Mouse (Mus musculus) heart, adult 9 months (tissue): Measurements from ENCODE around the gene Nubp1.
A peak's percentile ranks its signal among the peaks of the same experiment; 100 is the strongest.

Experiments
- DNase-seq, 2 experiments: peaks; one replicate each; pipeline ENCODE4 v3.0.0; 2022; ENCODE audit warnings: low spot score in 2 of 2

Nubp1 gene

GRCm38 (mm10) chr16:10411764-10412746 is at the start of gene Nubp1:
Nubp1 (plus strand) TSS chr16:10411948.
- peak; percentile 95 to 96 for DNase-seq

DNA sequence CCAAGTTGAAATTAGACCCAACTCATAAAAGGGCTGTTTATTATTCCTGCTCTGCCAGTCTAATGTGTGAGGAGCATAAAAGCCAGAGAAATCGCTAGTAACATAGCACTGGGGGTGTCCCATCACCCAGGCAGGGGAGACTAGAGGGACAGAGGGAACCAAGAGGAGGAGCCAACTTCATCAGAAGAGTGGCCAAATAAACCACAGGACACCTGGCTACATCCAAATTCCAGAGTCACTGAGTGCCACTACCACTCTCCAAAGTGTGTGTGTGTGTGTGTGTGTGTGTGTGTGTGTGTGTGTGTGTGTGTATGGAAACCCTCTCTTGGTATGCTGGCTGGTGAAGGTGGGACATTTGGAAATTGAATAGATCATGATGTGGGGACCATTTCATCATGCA is 48.7 kb upstream of the Nubp1 start:
- DNase-seq: no peak

- no peak for DNase-seq
Observed at GRCm38 (mm10) chr16:10365796-10366195, 46.0 kb upstream of the Nubp1 start.

- DNase-seq: peak in 1 of 2 experiments; percentile 23
Observed at GRCm38 (mm10) chr16:10366240-10367217, 45.2 kb upstream of the Nubp1 start.

- no peak for DNase-seq
Observed at GRCm38 (mm10) chr16:10369468-10369934, 42.2 kb upstream of the Nubp1 start.

DNA sequence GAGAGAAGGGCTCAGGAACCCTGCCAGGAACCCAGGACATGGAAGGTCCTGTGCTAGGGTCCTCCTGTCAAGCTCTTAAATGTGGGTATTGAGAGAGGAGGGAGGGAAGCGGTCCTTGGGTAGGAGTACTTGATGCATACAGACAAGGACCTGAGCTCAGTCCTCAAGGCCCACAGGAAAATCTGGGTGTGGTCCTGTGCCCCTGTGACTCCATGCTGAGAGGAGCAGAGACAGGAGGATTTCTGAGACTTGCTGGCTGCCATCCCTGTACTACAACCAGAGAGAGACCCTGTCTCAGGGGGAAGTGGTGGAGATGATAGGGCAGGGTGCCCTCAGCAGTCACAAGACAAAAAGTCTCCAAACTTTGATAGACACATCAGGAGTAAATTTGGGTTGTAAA is 41.8 kb upstream of the Nubp1 start:
- no peak for DNase-seq

GRCm38 (mm10) chr16:10372372-10372771 is 39.4 kb upstream of the Nubp1 start:
- DNase-seq: no peak

DNA sequence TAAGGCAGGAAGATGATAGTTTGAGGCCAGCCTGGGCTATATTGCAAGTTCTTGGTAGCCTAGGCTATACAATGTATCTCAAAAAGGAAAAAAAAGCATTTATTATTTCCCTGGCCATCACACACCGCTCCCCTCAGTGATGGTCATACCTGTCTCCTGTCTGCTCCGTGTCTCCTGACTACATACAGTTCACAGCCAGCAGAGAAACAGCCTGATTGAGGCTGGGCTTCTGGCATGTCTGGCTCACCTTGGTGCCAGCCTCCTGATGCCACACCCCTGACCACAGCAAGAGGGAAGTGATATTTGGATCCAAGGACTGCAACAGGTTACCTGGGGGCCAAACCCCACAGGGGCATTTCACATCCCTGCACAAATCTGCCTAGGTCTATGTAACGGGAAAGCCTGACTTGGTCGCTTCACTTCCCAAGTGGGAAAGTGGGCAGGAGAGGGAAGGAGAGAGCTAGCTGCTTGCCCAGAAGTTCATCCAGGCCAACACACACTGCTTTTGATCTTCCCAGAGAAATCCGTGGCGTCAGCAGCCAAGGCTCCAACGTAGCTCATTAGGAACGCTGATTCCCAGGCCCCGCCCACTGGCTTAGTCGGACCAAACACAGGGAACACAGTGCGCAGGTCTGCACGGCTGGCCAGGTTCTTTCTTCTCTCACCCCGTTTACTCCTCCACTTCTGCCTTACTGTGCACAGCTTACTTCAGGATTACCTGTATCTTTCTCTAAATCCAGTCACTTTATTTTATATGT is 37.3 kb upstream of the Nubp1 start:
- no peak for DNase-seq

DNA sequence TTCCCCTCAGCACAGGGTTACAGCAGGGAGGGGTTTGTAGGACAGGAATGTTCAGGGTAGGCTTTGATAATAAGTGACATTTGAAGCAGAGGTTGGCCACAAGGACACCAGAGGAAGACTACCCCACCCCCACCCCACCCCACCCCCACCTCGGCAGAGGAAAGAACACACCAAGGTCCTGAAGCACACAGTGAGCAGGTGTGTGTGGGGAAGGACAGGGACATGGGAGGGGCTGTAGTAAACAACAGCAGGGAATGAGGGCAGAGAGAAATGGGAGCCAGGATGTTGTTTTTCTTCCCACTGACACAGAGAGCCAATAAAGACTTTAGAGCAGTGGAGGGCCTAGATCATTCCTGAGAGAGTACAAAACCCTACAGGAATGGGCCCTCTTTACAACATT is 34.5 kb upstream of the Nubp1 start:
- DNase-seq: no peak

GRCm38 (mm10) chr16:10379531-10379930 is 32.2 kb upstream of the Nubp1 start:
- DNase-seq: no peak

- no peak for DNase-seq
Observed at GRCm38 (mm10) chr16:10384060-10384497, 27.7 kb upstream of the Nubp1 start.

- no peak for DNase-seq
Observed at GRCm38 (mm10) chr16:10384544-10384943, 27.2 kb upstream of the Nubp1 start.

GRCm38 (mm10) chr16:10385261-10385660 is 26.5 kb upstream of the Nubp1 start:
- DNase-seq: no peak

GRCm38 (mm10) chr16:10388634-10389365 is 22.9 kb upstream of the Nubp1 start:
- DNase-seq: no peak

- no peak for DNase-seq
Observed at GRCm38 (mm10) chr16:10392587-10392986, 19.2 kb upstream of the Nubp1 start.

GRCm38 (mm10) chr16:10394699-10395540 is 16.8 kb upstream of the Nubp1 start, which contains the start of gene Tekt5:
Tekt5 (minus strand) TSS chr16:10395490.
- DNase-seq: no peak

GRCm38 (mm10) chr16:10398755-10399154 is 13.0 kb upstream of the Nubp1 start:
- DNase-seq: no peak

DNA sequence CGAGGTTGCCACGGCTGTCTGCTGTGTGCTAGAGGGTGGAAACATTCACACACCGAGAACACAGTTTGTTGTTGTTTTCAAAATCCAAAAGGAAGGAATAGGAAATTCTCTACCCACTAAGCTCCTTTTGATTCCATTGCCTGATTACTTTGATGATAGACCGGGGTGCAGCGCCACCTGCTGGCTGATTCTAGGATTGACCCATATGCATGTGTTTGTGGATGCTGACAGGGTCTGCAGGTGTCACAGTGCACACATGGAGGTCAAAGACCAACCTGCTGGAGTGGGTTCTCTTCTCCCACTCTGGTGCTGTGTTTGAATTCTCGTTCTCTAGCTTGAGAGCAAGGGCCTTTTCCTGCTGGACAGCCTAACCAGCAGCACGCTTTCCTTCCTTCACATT is 12.6 kb upstream of the Nubp1 start:
- DNase-seq: peak; percentile 57 to 74

GRCm38 (mm10) chr16:10415976-10416375 is 4.2 kb downstream of the Nubp1 start:
- peak; percentile 34 to 42 for DNase-seq

DNA sequence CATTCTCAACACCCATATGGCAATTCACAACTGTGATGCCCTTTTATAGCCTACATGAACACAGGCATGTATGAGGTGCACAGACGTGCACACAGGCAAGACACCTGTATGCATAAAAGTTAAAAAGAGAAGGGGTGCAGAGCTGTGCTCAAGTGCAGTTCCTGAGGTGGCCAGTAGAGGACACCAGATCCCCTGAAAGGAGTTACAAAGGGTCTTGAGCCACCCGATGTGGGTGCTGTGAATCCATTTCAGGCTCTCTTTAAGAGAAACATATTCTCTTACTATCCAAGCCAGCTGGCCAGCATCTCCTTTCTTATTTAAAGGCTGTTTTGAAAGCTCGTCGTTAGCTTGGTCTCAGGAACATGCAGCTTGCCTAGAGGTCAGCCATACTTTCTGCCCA is 5.1 kb downstream of the Nubp1 start:
- no peak for DNase-seq
